Mouse (Mus musculus) gastrocnemius, adult 18-20 months (tissue): ENCODE measurements around the gene Rgmb. TPM values are rescaled to one million over a fixed set of nuclear protein-coding genes. Genes with fewer than 3 reads are reported as not detected.

ENCODE experiments used
- DNase-seq: peaks from one replicate; pipeline ENCODE4 v3.0.0; 2021; ENCODE audit warnings: low spot score
- total RNA-seq, 2 experiments: library from RNA; stranded (reverse); gene quantifications; 2 replicates each; pipeline ENCODE4 v1.2.3; 2021

Rgmb gene
- total RNA-seq, 2 experiments from 2014 or later = 34.2 to 37.6 TPM

GRCm38 (mm10) chr17:15787036-15787435, 43.8 kb downstream of the Rgmb start:
- no peak for DNase-seq

GRCm38 (mm10) chr17:15777979-15778378, 52.9 kb downstream of the Rgmb start:
- DNase-seq = no peak

GRCm38 (mm10) chr17:15776349-15776748, 54.5 kb downstream of the Rgmb start:
- DNase-seq = no peak

GRCm38 (mm10) chr17:15774565-15775215, 56.1 kb downstream of the Rgmb start:
- DNase-seq = no peak

GRCm38 (mm10) chr17:15773956-15774355, 56.9 kb downstream of the Rgmb start:
- DNase-seq = no peak

GRCm38 (mm10) chr17:15769081-15769724, 61.6 kb downstream of the Rgmb start:
- no peak for DNase-seq

- DNase-seq = no peak
Observed at GRCm38 (mm10) chr17:15761191-15761590, 69.6 kb downstream of the Rgmb start.

Other genes with a start within 250 kb of the Rgmb start
- 10 to 100 TPM; 12.0 to 14.7 TPM for gene Chd1, start 126.1 kb downstream of the Rgmb start, total RNA-seq